Mouse (Mus musculus): ENCODE results near the gene Olfr868.

Olfr868 gene

GRCm38 (mm10) chr9:20098326-20098725, at the start of gene Olfr868:
Gene Olfr868 (plus strand): TSS chr9:20098626.
- DNase-seq: no peak

GRCm38 (mm10) chr9:20057462-20057861, 41.0 kb upstream of the Olfr868 start, which contains the start of gene Olfr867:
Gene Olfr867 (minus strand): TSS chr9:20057562.
- no peak for DNase-seq

GRCm38 (mm10) chr9:20070236-20070635, 28.2 kb upstream of the Olfr868 start:
- DNase-seq: no peak

- no peak for DNase-seq
Measured at GRCm38 (mm10) chr9:20071291-20071690, 27.1 kb upstream of the Olfr868 start.

- no peak for DNase-seq
Measured at GRCm38 (mm10) chr9:20073523-20074177, 24.8 kb upstream of the Olfr868 start.

- no peak for DNase-seq
Measured at GRCm38 (mm10) chr9:20128709-20129108, 30.3 kb downstream of the Olfr868 start, which contains the start of gene Olfr869. Gene Olfr869 (plus strand): TSS chr9:20129009.

GRCm38 (mm10) chr9:20149706-20150105, 51.3 kb downstream of the Olfr868 start:
- DNase-seq: no peak
